Mouse (Mus musculus) midbrain, embryonic 14.5 days (tissue): ENCODE results near the gene Lnx2. TPM values are rescaled to one million over a fixed set of nuclear protein-coding genes. Genes with fewer than 3 reads are reported as not detected.

ENCODE experiments used
- ATAC-seq: fragments of 200-750 bp; cut with Nextera tagmentation; 2 replicates; pipeline ENCODE4 v1.8.0; 2017; ENCODE audit warnings: moderate number of reproducible peaks, moderate library complexity; ENCODE audit not compliant: low FRiP score, low TSS enrichment
- DNase-seq: peaks from one replicate; pipeline ENCODE4 v3.0.0-alpha.2; 2015
- H3K27ac ChIP-seq: fragments of 300-500 bp; sonication (generic); replicated peaks from 2 replicates; pipeline ENCODE4 v1.5.1; 2014; ENCODE audit warnings: mild to moderate bottlenecking, low read depth, low read length, moderate library complexity
- H3K27me3 ChIP-seq: fragments of 300-500 bp; sonication (generic); 2 replicates; pipeline ENCODE4 v1.6.1; 2014; ENCODE audit warnings: low read length, control low read depth, mixed read lengths; ENCODE audit not compliant: control insufficient read depth, insufficient read depth
- H3K36me3 ChIP-seq: fragments of 300-500 bp; sonication (generic); 2 replicates; pipeline ENCODE4 v1.6.1; 2014; ENCODE audit warnings: low read length, control low read depth; ENCODE audit not compliant: control insufficient read depth, insufficient read depth
- H3K4me1 ChIP-seq: fragments of 300-500 bp; sonication (generic); 2 replicates; pipeline ENCODE4 v1.6.1; 2014; ENCODE audit warnings: mild to moderate bottlenecking, antibody characterized with exemption, low read length, control low read depth; ENCODE audit not compliant: control insufficient read depth, insufficient read depth
- H3K4me2 ChIP-seq: fragments of 300-500 bp; sonication (generic); 2 replicates; pipeline ENCODE4 v1.6.1; 2014; ENCODE audit warnings: mild to moderate bottlenecking, low read length, moderate library complexity
- H3K4me3 ChIP-seq: fragments of 300-500 bp; sonication (generic); replicated peaks from 2 replicates; pipeline ENCODE4 v1.5.1; 2014; ENCODE audit warnings: low read depth, low read length
- H3K9ac ChIP-seq: fragments of 300-500 bp; sonication (generic); replicated peaks from 2 replicates; pipeline ENCODE4 v1.6.1; 2014; ENCODE audit warnings: mild to moderate bottlenecking, low read length, moderate library complexity
- H3K9me3 ChIP-seq: fragments of 300-500 bp; sonication (generic); 2 replicates; pipeline ENCODE4 v1.6.1; 2016; ENCODE audit warnings: low read length, control low read depth, mixed read lengths; ENCODE audit not compliant: control insufficient read depth
- WGBS: fragments of 180-500 bp; shearing (Covaris S2); extraction: QIAGEN DNeasy Blood & Tissue Kit; methylation state at CpG from one replicate; pipeline ENCODE4 v1.1.7; 2014; 5-methylcytosine and 5-hydroxymethylcytosine counted together
- polyA plus RNA-seq: library from polyadenylated mRNA; unstranded; fragments of >200 nt; fragmentation: Nextera tagmentation; extraction: Ambion mirVana; gene quantifications from 2 replicates; pipeline ENCODE4 v1.2.1, GENCODE M21; 2014

Lnx2 gene
- polyA plus RNA-seq, 1 experiment from 2014 or later = 5.2 TPM

GRCm38 (mm10) chr5:147036661-147037060 is 39.7 kb downstream of the Lnx2 start:
- Histone ChIP-seq H3K9ac (no peak overlapping the region), H3K9me3 (no peaks in the 10 kb centered on the region), H3K36me3 (no peaks in the 10 kb centered on the region), H3K27ac (no peak overlapping the region), H3K4me2 (no peak overlapping the region), H3K4me3 (no peak overlapping the region), H3K4me1 (no peaks in the 10 kb centered on the region), H3K27me3 (no peaks in the 10 kb centered on the region)
- ATAC-seq (no peak), DNase-seq (no peak)
- WGBS = 92% methylated on average over 5 of the region's 5 CpGs

GRCm38 (mm10) chr5:147036028-147036427 is 40.4 kb downstream of the Lnx2 start:
- H3K4me2 ChIP-seq = no peak overlapping the region
- 95% methylated on average over 10 of the region's 10 CpGs for WGBS
- H3K4me3 ChIP-seq = no peak overlapping the region
- ATAC-seq = no peak
- no peak for DNase-seq
- H3K27me3 ChIP-seq = no peaks in the 10 kb centered on the region
- no peak overlapping the region for H3K27ac ChIP-seq
- H3K9me3 ChIP-seq = no peaks in the 10 kb centered on the region
- H3K9ac ChIP-seq = no peak overlapping the region
- H3K4me1 ChIP-seq = no peaks in the 10 kb centered on the region
- H3K36me3 ChIP-seq = no peaks in the 10 kb centered on the region

- Histone ChIP-seq H3K9me3 (no peaks in the 10 kb centered on the region), H3K4me1 (no peaks in the 10 kb centered on the region), H3K4me2 (no peak overlapping the region), H3K27me3 (no peaks in the 10 kb centered on the region), H3K4me3 (no peak overlapping the region), H3K36me3 (no peaks in the 10 kb centered on the region), H3K9ac (no peak overlapping the region), H3K27ac (no peak overlapping the region)
- ATAC-seq (no peak), DNase-seq (no peak)
- 87% methylated on average over 6 of the region's 6 CpGs for WGBS
Observed at GRCm38 (mm10) chr5:147035301-147035700, 41.1 kb downstream of the Lnx2 start.

- Histone ChIP-seq H3K4me3 (no peak overlapping the region), H3K9ac (no peak overlapping the region), H3K4me1 (no peaks in the 10 kb centered on the region), H3K27ac (no peak overlapping the region), H3K9me3 (no peaks in the 10 kb centered on the region), H3K36me3 (no peaks in the 10 kb centered on the region), H3K27me3 (no peaks in the 10 kb centered on the region), H3K4me2 (no peak overlapping the region)
- ATAC-seq (no peak), DNase-seq (no peak)
- 58% methylated on average over 12 of the region's 12 CpGs for WGBS
Observed at GRCm38 (mm10) chr5:147034283-147034682, 42.1 kb downstream of the Lnx2 start.

- DNase-seq = no peak
- WGBS = 93% methylated on average over 13 of the region's 13 CpGs
- Histone ChIP-seq H3K9ac (no peak overlapping the region), H3K4me2 (no peak overlapping the region), H3K4me1 (no peaks in the 10 kb centered on the region), H3K36me3 (no peaks in the 10 kb centered on the region), H3K9me3 (no peaks in the 10 kb centered on the region), H3K27me3 (no peaks in the 10 kb centered on the region), H3K4me3 (no peak overlapping the region), H3K27ac (no peak overlapping the region)
- no peak for ATAC-seq
Observed at GRCm38 (mm10) chr5:147033155-147033554, 43.2 kb downstream of the Lnx2 start.

- Histone ChIP-seq H3K27me3 (no peaks in the 10 kb centered on the region), H3K9ac (no peak overlapping the region), H3K4me2 (no peak overlapping the region), H3K4me1 (no peaks in the 10 kb centered on the region), H3K4me3 (no peak overlapping the region), H3K36me3 (no peaks in the 10 kb centered on the region), H3K9me3 (no peaks in the 10 kb centered on the region), H3K27ac (no peak overlapping the region)
- WGBS = 93% methylated on average over 14 of the region's 14 CpGs
- ATAC-seq = no peak
- DNase-seq = no peak
Observed at GRCm38 (mm10) chr5:147031281-147031680, 45.1 kb downstream of the Lnx2 start.

- Histone ChIP-seq H3K9me3 (no peaks in the 10 kb centered on the region), H3K36me3 (peaks cover 3% of the 10 kb centered on the region; the same call in 1 of the 2 replicates), H3K27me3 (no peaks in the 10 kb centered on the region), H3K4me2 (no peak overlapping the region), H3K4me1 (no peaks in the 10 kb centered on the region), H3K9ac (no peak overlapping the region), H3K4me3 (no peak overlapping the region), H3K27ac (no peak overlapping the region)
- no peak for ATAC-seq
- no peak for DNase-seq
- WGBS = 86% methylated on average over 24 of the region's 24 CpGs
Observed at GRCm38 (mm10) chr5:147024331-147025034, 51.9 kb downstream of the Lnx2 start.

- Histone ChIP-seq H3K9ac (no peak overlapping the region), H3K4me1 (no peaks in the 10 kb centered on the region), H3K36me3 (peaks cover 10% of the 10 kb centered on the region; the same call in 1 of the 2 replicates), H3K27ac (no peak overlapping the region), H3K9me3 (no peaks in the 10 kb centered on the region), H3K27me3 (no peaks in the 10 kb centered on the region), H3K4me3 (no peak overlapping the region), H3K4me2 (no peak overlapping the region)
- DNase-seq (no peak), ATAC-seq (no peak)
- 81% methylated on average over 18 of the region's 18 CpGs for WGBS
Observed at GRCm38 (mm10) chr5:147023245-147023970, 53.0 kb downstream of the Lnx2 start.
